Mouse (Mus musculus) brain, embryonic 14.5 days (tissue): ENCODE results near the gene Cnih3. TPM values are rescaled to one million over a fixed set of nuclear protein-coding genes. Genes with fewer than 3 reads are reported as not detected.
A peak's percentile ranks its signal among the peaks of the same experiment; 100 is the strongest.

ENCODE experiments used
- DNase-seq: peaks from one replicate; pipeline ENCODE4 v3.0.0-alpha.2; 2011; ENCODE audit warnings: low read depth
- CTCF ChIP-seq: fragments of 200-500 bp; IDR thresholded peaks from 2 replicates; pipeline ENCODE4 v1.5.1; 2012; ENCODE audit warnings: inconsistent platforms, mild to moderate bottlenecking, moderate library complexity, borderline replicate concordance; ENCODE audit not compliant: insufficient read depth, insufficient read length; ENCODE audit errors: extremely low read depth
- POLR2A ChIP-seq: fragments of 200-500 bp; IDR thresholded peaks from 2 replicates; pipeline ENCODE4 v1.6.1; 2012; ENCODE audit warnings: mild to moderate bottlenecking, inconsistent platforms, borderline replicate concordance; ENCODE audit not compliant: poor library complexity, insufficient read depth, insufficient read length, severe bottlenecking; ENCODE audit errors: extremely low read depth
- polyA plus RNA-seq: library from polyadenylated mRNA; depleted of rRNA; stranded (reverse); fragments of >200 nt; gene quantifications from 2 replicates; pipeline ENCODE4 v1.2.3, GENCODE M21; 2012; rRNA removed

Gene Cnih3
- polyA plus RNA-seq, 1 experiment: 6.7 TPM

GRCm38 (mm10) chr1:181462051-181462905 is 109.8 kb downstream of the Cnih3 start:
- TF ChIP-seq CTCF (no peak), POLR2A (no peak)
- DNase-seq: no peak

- no peak for TF ChIP-seq CTCF
- TF ChIP-seq POLR2A: no peak
Measured at GRCm38 (mm10) chr1:181462906-181463179, 110.4 kb downstream of the Cnih3 start.

GRCm38 (mm10) chr1:181465027-181465426 is 112.6 kb downstream of the Cnih3 start:
- DNase-seq: no peak
- TF ChIP-seq POLR2A (no peak), CTCF (peak; percentile 43; the same call in 1 of the 2 replicates)

More at GRCm38 (mm10) chr1:181462906-181463179, 110.4 kb downstream of the Cnih3 start:
- no peak for DNase-seq

- TF ChIP-seq CTCF (no peak), POLR2A (no peak)
- peak; percentile 55 for DNase-seq
Measured at GRCm38 (mm10) chr1:181466040-181466439, 113.6 kb downstream of the Cnih3 start.

- TF ChIP-seq CTCF (no peak), POLR2A (no peak)
- DNase-seq: peak; percentile 83
Measured at GRCm38 (mm10) chr1:181466601-181467320, 114.3 kb downstream of the Cnih3 start.

GRCm38 (mm10) chr1:181467321-181467670 is 114.9 kb downstream of the Cnih3 start:
- DNase-seq: no peak
- no peak for TF ChIP-seq CTCF
- no peak for TF ChIP-seq POLR2A

- no peak for TF ChIP-seq CTCF
- TF ChIP-seq POLR2A: no peak
- no peak for DNase-seq
Measured at GRCm38 (mm10) chr1:181469415-181469814, 117.0 kb downstream of the Cnih3 start.

- no peak for TF ChIP-seq POLR2A
- no peak for DNase-seq
Measured at GRCm38 (mm10) chr1:181476141-181476540, 123.7 kb downstream of the Cnih3 start.

GRCm38 (mm10) chr1:181476557-181476956 is 124.1 kb downstream of the Cnih3 start:
- TF ChIP-seq POLR2A (no peak), CTCF (no peak)
- no peak for DNase-seq

GRCm38 (mm10) chr1:181484696-181485095 is 132.3 kb downstream of the Cnih3 start:
- no peak for TF ChIP-seq CTCF
- TF ChIP-seq POLR2A: no peak
- peak; percentile 69 for DNase-seq

- no peak for TF ChIP-seq POLR2A
- TF ChIP-seq CTCF: no peak
Measured at GRCm38 (mm10) chr1:181503471-181503870, 151.0 kb downstream of the Cnih3 start.

GRCm38 (mm10) chr1:181505367-181505766 is 152.9 kb downstream of the Cnih3 start:
- TF ChIP-seq POLR2A (no peak), CTCF (no peak)

More at GRCm38 (mm10) chr1:181503471-181503870, 151.0 kb downstream of the Cnih3 start:
- no peak for DNase-seq

More at GRCm38 (mm10) chr1:181505367-181505766, 152.9 kb downstream of the Cnih3 start:
- no peak for DNase-seq

Other genes with a start within 250 kb of the Cnih3 start
- 68.9 and 92.0 TPM in 2 replicates for gene Nvl, start 208.4 kb upstream of the Cnih3 start, polyA plus RNA-seq
- 22.5 and 26.1 TPM in 2 replicates for gene Cnih4, start 207.9 kb upstream of the Cnih3 start, polyA plus RNA-seq
- gene Wdr26, start 140.6 kb upstream of the Cnih3 start, polyA plus RNA-seq: 56.0 and 78.1 TPM in 2 replicates
- 0.04 and 0.09 TPM in 2 replicates for gene Ccdc121, start 158.8 kb downstream of the Cnih3 start, polyA plus RNA-seq
- gene Dnah14, start 223.9 kb downstream of the Cnih3 start, polyA plus RNA-seq: 0.03 and 0.14 TPM in 2 replicates